Mouse (Mus musculus): ENCODE measurements at regions not wholly inside any gene's neighbourhood (a gene's known extent, or its start where the extent isn't known, plus 50 kb on each side); places are given as distances from the start of the nearest gene placed in this dataset.

GRCm38 (mm10) chr17:67569865-67570264, 62.7 kb downstream of the Lrrc30 start:
- no peak for DNase-seq (ENCODE audit: low read depth, low spot score)

- no peak for DNase-seq (ENCODE audit: low read depth, low spot score)
Measured at GRCm38 (mm10) chr17:67566216-67566615, 66.3 kb downstream of the Lrrc30 start.

- DNase-seq (ENCODE audit: low read depth, low spot score) = no peak
Measured at GRCm38 (mm10) chr17:67565746-67566145, 66.8 kb downstream of the Lrrc30 start.

GRCm38 (mm10) chr17:67564845-67565244, 67.7 kb downstream of the Lrrc30 start:
- DNase-seq (ENCODE audit: low read depth, low spot score) = no peak

- DNase-seq (ENCODE audit: low read depth, low spot score) = no peak
Measured at GRCm38 (mm10) chr17:67563036-67563435, 69.5 kb downstream of the Lrrc30 start.

GRCm38 (mm10) chr17:67561802-67562201, 70.7 kb downstream of the Lrrc30 start:
- no peak for DNase-seq (ENCODE audit: low read depth, low spot score)

- DNase-seq (ENCODE audit: low read depth, low spot score) = no peak
Measured at GRCm38 (mm10) chr17:67557351-67557870, 75.1 kb downstream of the Lrrc30 start.

- no peak for DNase-seq (ENCODE audit: low read depth, low spot score)
Measured at GRCm38 (mm10) chr17:67552581-67553139, 79.9 kb downstream of the Lrrc30 start.

- DNase-seq (ENCODE audit: low read depth, low spot score) = no peak
Measured at GRCm38 (mm10) chr17:67548966-67549700, 83.4 kb downstream of the Lrrc30 start.

GRCm38 (mm10) chr17:67544410-67544809, 88.1 kb downstream of the Lrrc30 start:
- no peak for DNase-seq (ENCODE audit: low read depth, low spot score)

- no peak for DNase-seq (ENCODE audit: low read depth, low spot score)
Measured at GRCm38 (mm10) chr17:67532331-67532730, 100.2 kb downstream of the Lrrc30 start.

- no peak for DNase-seq (ENCODE audit: low read depth, low spot score)
Measured at GRCm38 (mm10) chr17:67520848-67521411, 111.6 kb downstream of the Lrrc30 start.

GRCm38 (mm10) chr17:67515601-67516147, 116.8 kb downstream of the Lrrc30 start:
- no peak for DNase-seq (ENCODE audit: low read depth, low spot score)

GRCm38 (mm10) chr17:67514387-67515241, 117.9 kb downstream of the Lrrc30 start:
- DNase-seq (ENCODE audit: low read depth, low spot score) = no peak

- DNase-seq (ENCODE audit: low read depth, low spot score) = no peak
Measured at GRCm38 (mm10) chr17:67512699-67513450, 119.6 kb downstream of the Lrrc30 start.

GRCm38 (mm10) chr17:67512008-67512407, 120.5 kb downstream of the Lrrc30 start:
- no peak for DNase-seq (ENCODE audit: low read depth, low spot score)

- DNase-seq (ENCODE audit: low read depth, low spot score) = no peak
Measured at GRCm38 (mm10) chr17:67509921-67510320, 122.6 kb downstream of the Lrrc30 start.

- no peak for DNase-seq (ENCODE audit: low read depth, low spot score)
Measured at GRCm38 (mm10) chr17:67509091-67509618, 123.4 kb downstream of the Lrrc30 start.

GRCm38 (mm10) chr17:67508353-67508752, 124.2 kb downstream of the Lrrc30 start:
- no peak for DNase-seq (ENCODE audit: low read depth, low spot score)

- DNase-seq (ENCODE audit: low read depth, low spot score) = no peak
Measured at GRCm38 (mm10) chr17:67506466-67506865, 126.1 kb downstream of the Lrrc30 start.

Data from forelimb bud, embryonic 11.5 days (tissue).